Mouse (Mus musculus): ENCODE results near the gene Spc25. TPM values are rescaled to one million over a fixed set of nuclear protein-coding genes. Genes with fewer than 3 reads are reported as not detected.

The Spc25 gene
- total and polyA plus RNA-seq, 2 experiments from 2014 or later, result 21.2 to 47.8 TPM

GRCm38 (mm10) chr2:69155861-69156260, 50.1 kb downstream of the Spc25 start:
- ATAC-seq (ENCODE audit: insufficient read depth, low read depth) (no peak), DNase-seq (ENCODE audit: low spot score) (no peak)
- H3K27ac ChIP-seq (ENCODE audit: low read depth), result no peak overlapping the region
- WGBS, result 72% methylated on average over 3 of the region's 3 CpGs
- TF ChIP-seq CTCF (IDR thresholded peaks at IDR 0.05; ENCODE audit: low read depth), result no peak
- no peak overlapping the region for H3K4me2 ChIP-seq (ENCODE audit: low read depth, low read length)
- H3K27me3 ChIP-seq (ENCODE audit: control insufficient read depth, insufficient read depth, low read length), result no peaks in the 10 kb centered on the region
- H3K9ac ChIP-seq (replicated peaks; ENCODE audit: low read depth, low read length), result no peak overlapping the region
- H3K4me1 ChIP-seq (ENCODE audit: control insufficient read depth, insufficient read depth), result no peaks in the 10 kb centered on the region
- H3K4me3 ChIP-seq (ENCODE audit: low read depth, low read length), result no peak overlapping the region
- no peaks in the 10 kb centered on the region for H3K36me3 ChIP-seq (replicated peaks; ENCODE audit: control insufficient read depth, insufficient read depth, low read length)
- H3K9me3 ChIP-seq (replicated peaks; ENCODE audit: control insufficient read depth, low read length), result no peaks in the 10 kb centered on the region

- ATAC-seq (ENCODE audit: insufficient read depth, low read depth) (no peak), DNase-seq (ENCODE audit: low spot score) (no peak)
- H3K4me1 ChIP-seq (ENCODE audit: control insufficient read depth, insufficient read depth), result no peaks in the 10 kb centered on the region
- H3K27me3 ChIP-seq (ENCODE audit: control insufficient read depth, insufficient read depth, low read length), result no peaks in the 10 kb centered on the region
- WGBS, result 61% methylated on average over 5 of the region's 5 CpGs
- no peak overlapping the region for H3K4me3 ChIP-seq (ENCODE audit: low read depth, low read length)
- no peaks in the 10 kb centered on the region for H3K9me3 ChIP-seq (replicated peaks; ENCODE audit: control insufficient read depth, low read length)
- no peaks in the 10 kb centered on the region for H3K36me3 ChIP-seq (replicated peaks; ENCODE audit: control insufficient read depth, insufficient read depth, low read length)
- no peak overlapping the region for H3K4me2 ChIP-seq (ENCODE audit: low read depth, low read length)
- TF ChIP-seq CTCF (IDR thresholded peaks at IDR 0.05; ENCODE audit: low read depth), result no peak
- TF ChIP-seq EP300 (IDR thresholded peaks at IDR 0.05; ENCODE audit: low read depth), result no peak
- H3K9ac ChIP-seq (replicated peaks; ENCODE audit: low read depth, low read length), result no peak overlapping the region
- H3K27ac ChIP-seq (ENCODE audit: low read depth), result no peak overlapping the region
Observed at GRCm38 (mm10) chr2:69150841-69151240, 55.2 kb downstream of the Spc25 start.

- H3K4me3 ChIP-seq (ENCODE audit: low read depth, low read length), result no peak overlapping the region
- H3K27ac ChIP-seq (ENCODE audit: low read depth), result no peak overlapping the region
- H3K36me3 ChIP-seq (replicated peaks; ENCODE audit: control insufficient read depth, insufficient read depth, low read length), result no peaks in the 10 kb centered on the region
- no peak overlapping the region for H3K4me2 ChIP-seq (ENCODE audit: low read depth, low read length)
- no peak for TF ChIP-seq CTCF (IDR thresholded peaks at IDR 0.05; ENCODE audit: low read depth)
- TF ChIP-seq EP300 (IDR thresholded peaks at IDR 0.05; ENCODE audit: low read depth), result no peak
- no peak overlapping the region for H3K9ac ChIP-seq (replicated peaks; ENCODE audit: low read depth, low read length)
- ATAC-seq (ENCODE audit: insufficient read depth, low read depth) (no peak), DNase-seq (ENCODE audit: low spot score) (no peak)
- 77% methylated on average over 10 of the region's 10 CpGs for WGBS
- no peaks in the 10 kb centered on the region for H3K27me3 ChIP-seq (ENCODE audit: control insufficient read depth, insufficient read depth, low read length)
- no peaks in the 10 kb centered on the region for H3K4me1 ChIP-seq (ENCODE audit: control insufficient read depth, insufficient read depth)
- H3K9me3 ChIP-seq (replicated peaks; ENCODE audit: control insufficient read depth, low read length), result no peaks in the 10 kb centered on the region
Observed at GRCm38 (mm10) chr2:69149154-69149553, 56.8 kb downstream of the Spc25 start.

GRCm38 (mm10) chr2:69148691-69149090, 57.3 kb downstream of the Spc25 start:
- Histone ChIP-seq H3K4me2 (ENCODE audit: low read depth, low read length) (no peak overlapping the region), H3K4me3 (ENCODE audit: low read depth, low read length) (no peak overlapping the region), H3K9ac (replicated peaks; ENCODE audit: low read depth, low read length) (no peak overlapping the region), H3K27me3 (ENCODE audit: control insufficient read depth, insufficient read depth, low read length) (no peaks in the 10 kb centered on the region), H3K36me3 (replicated peaks; ENCODE audit: control insufficient read depth, insufficient read depth, low read length) (no peaks in the 10 kb centered on the region), H3K27ac (ENCODE audit: low read depth) (no peak overlapping the region), H3K4me1 (ENCODE audit: control insufficient read depth, insufficient read depth) (no peaks in the 10 kb centered on the region), H3K9me3 (replicated peaks; ENCODE audit: control insufficient read depth, low read length) (no peaks in the 10 kb centered on the region)
- TF ChIP-seq EP300 (IDR thresholded peaks at IDR 0.05; ENCODE audit: low read depth) (no peak), CTCF (IDR thresholded peaks at IDR 0.05; ENCODE audit: low read depth) (no peak)
- DNase-seq (ENCODE audit: low spot score) (no peak), ATAC-seq (ENCODE audit: insufficient read depth, low read depth) (no peak)
- WGBS, result 56% methylated on average over 3 of the region's 3 CpGs

Other genes starting within 250 kb of the Spc25 start
- 1.1 and 6.9 TPM in 2 replicates for gene Nostrin, start 70.4 kb downstream of the Spc25 start, total RNA-seq (2014; rRNA removed; ENCODE audit: low replicate concordance)
- gene Nostrin, start 70.4 kb downstream of the Spc25 start, polyA plus RNA-seq (2015; fragmentation: Nextera tagmentation; extraction: Ambion mirVana), result 7.7 and 8.4 TPM in 2 replicates
- not detected in 2 replicates for gene G6pc2, start 4.9 kb upstream of the Spc25 start, total RNA-seq (2014; rRNA removed; ENCODE audit: low replicate concordance)
- not detected in 2 replicates for gene G6pc2, start 4.9 kb upstream of the Spc25 start, polyA plus RNA-seq (2015; fragmentation: Nextera tagmentation; extraction: Ambion mirVana)
- gene Abcb11, start 136.4 kb upstream of the Spc25 start, total RNA-seq (2014; rRNA removed; ENCODE audit: low replicate concordance), result not detected in 2 replicates
- not detected in 2 replicates for gene Abcb11, start 136.4 kb upstream of the Spc25 start, polyA plus RNA-seq (2015; fragmentation: Nextera tagmentation; extraction: Ambion mirVana)
- gene Dhrs9, start 174.3 kb upstream of the Spc25 start, total RNA-seq (2014; rRNA removed; ENCODE audit: low replicate concordance), result 0.04 TPM in 1 of 2 replicates, not detected in the other
- gene Dhrs9, start 174.3 kb upstream of the Spc25 start, polyA plus RNA-seq (2015; fragmentation: Nextera tagmentation; extraction: Ambion mirVana), result 0.03 and 0.05 TPM in 2 replicates